Mouse (Mus musculus) forebrain, embryonic 15.5 days (tissue): ENCODE measurements around the gene Pnpla1. TPM values are rescaled to one million over a fixed set of nuclear protein-coding genes. Genes with fewer than 3 reads are reported as not detected.

Experiments used
- ATAC-seq: fragments of 200-750 bp; cut with Nextera tagmentation; replicated peaks from 2 replicates; pipeline ENCODE4 v1.8.0; 2017; ENCODE audit warnings: mild to moderate bottlenecking, moderate TSS enrichment, moderate library complexity
- H3K27ac ChIP-seq: fragments of 300-500 bp; sonication (generic); replicated peaks from 2 replicates; pipeline ENCODE4 v1.5.1; 2015; ENCODE audit warnings: mild to moderate bottlenecking, inconsistent platforms
- H3K27me3 ChIP-seq: fragments of 300-500 bp; sonication (generic); 2 replicates; pipeline ENCODE4 v1.6.1; 2015; ENCODE audit warnings: inconsistent platforms
- H3K36me3 ChIP-seq: fragments of 300-500 bp; sonication (generic); 2 replicates; pipeline ENCODE4 v1.6.1; 2015; ENCODE audit warnings: mild to moderate bottlenecking, inconsistent platforms
- H3K4me1 ChIP-seq: fragments of 300-500 bp; sonication (generic); 2 replicates; pipeline ENCODE4 v1.6.1; 2015; ENCODE audit warnings: inconsistent platforms
- H3K4me2 ChIP-seq: fragments of 300-500 bp; sonication (generic); replicated peaks from 2 replicates; pipeline ENCODE4 v1.6.1; 2015; ENCODE audit warnings: mild to moderate bottlenecking, inconsistent platforms
- H3K4me3 ChIP-seq: fragments of 300-500 bp; sonication (generic); 2 replicates; pipeline ENCODE4 v1.5.1; 2015; ENCODE audit warnings: mild to moderate bottlenecking, inconsistent platforms
- H3K9ac ChIP-seq: fragments of 300-500 bp; sonication (generic); replicated peaks from 2 replicates; pipeline ENCODE4 v1.6.1; 2015; ENCODE audit warnings: mild to moderate bottlenecking, inconsistent platforms
- H3K9me3 ChIP-seq: fragments of 300-500 bp; sonication (generic); 2 replicates; pipeline ENCODE4 v1.6.1; 2016; ENCODE audit warnings: inconsistent platforms
- WGBS: fragments of 180-500 bp; shearing (Covaris S2); methylation state at CpG from one replicate; pipeline ENCODE4 v1.1.7; 2015; ENCODE audit warnings: mixed read lengths; 5-methylcytosine and 5-hydroxymethylcytosine counted together
- polyA plus RNA-seq: library from polyadenylated mRNA; unstranded; fragments of >200 nt; fragmentation: Nextera tagmentation; extraction: Ambion mirVana; gene quantifications from 2 replicates; pipeline ENCODE4 v1.2.1, GENCODE M21; 2015

Gene Pnpla1
- polyA plus RNA-seq, 1 experiment from 2014 or later: not detected

DNA sequence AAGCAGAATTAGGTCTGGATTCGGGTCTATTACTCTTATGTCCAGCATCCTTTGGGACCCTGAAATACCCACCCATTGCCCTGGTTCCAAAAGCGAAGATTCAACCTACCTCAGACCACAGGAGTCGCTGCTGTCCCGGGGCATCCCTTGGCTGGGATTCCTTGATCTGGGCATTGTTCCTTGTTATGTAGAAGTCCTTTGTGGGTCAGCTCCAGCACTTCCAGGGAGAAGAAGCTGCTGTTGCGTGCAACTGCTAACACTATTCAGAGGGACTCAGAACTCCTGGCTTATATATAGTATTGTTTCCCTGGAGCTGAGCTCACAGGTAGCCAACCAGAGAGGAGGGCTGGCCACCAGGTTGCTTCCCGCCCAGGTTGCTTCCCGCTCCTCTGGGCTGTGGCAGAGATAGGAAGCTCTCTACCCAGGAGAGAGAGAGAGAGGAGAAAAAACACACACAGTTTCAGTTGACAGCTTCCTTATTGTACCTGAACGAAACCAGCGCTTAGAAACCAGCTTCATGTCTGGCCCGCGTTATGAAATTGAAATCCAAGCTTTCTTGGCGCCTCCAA, 56.9 kb downstream of the Pnpla1 start, which contains the start of gene 4930539E08Rik:
Gene 4930539E08Rik (minus strand): TSS at position 265 of the 569 bp plus-strand sequence.
- Histone ChIP-seq H3K9me3 (no peaks in the 10 kb centered on the region), H3K27me3 (no peaks in the 10 kb centered on the region), H3K4me3 (no peak within 1 kb of the TSS), H3K4me1 (no peaks in the 10 kb centered on the region), H3K4me2 (no peak within 1 kb of the TSS), H3K36me3 (no peaks in the 10 kb centered on the region), H3K9ac (no peak within 1 kb of the TSS), H3K27ac (no peak within 1 kb of the TSS)
- WGBS: 62% methylated on average over 12 of the region's 12 CpGs
- no peak for ATAC-seq

GRCm38 (mm10) chr17:28916520-28916919, 58.3 kb downstream of the Pnpla1 start:
- H3K9ac ChIP-seq: no peak overlapping the region
- H3K4me3 ChIP-seq: no peak overlapping the region
- no peaks in the 10 kb centered on the region for H3K27me3 ChIP-seq
- H3K9me3 ChIP-seq: no peaks in the 10 kb centered on the region
- no peaks in the 10 kb centered on the region for H3K36me3 ChIP-seq
- no peaks in the 10 kb centered on the region for H3K4me1 ChIP-seq
- no peak overlapping the region for H3K27ac ChIP-seq
- no peak overlapping the region for H3K4me2 ChIP-seq
- no peak for ATAC-seq
- WGBS: 81% methylated on average over 1 of the region's 1 CpGs

GRCm38 (mm10) chr17:28921086-28921485, 62.9 kb downstream of the Pnpla1 start:
- H3K27me3 ChIP-seq: no peaks in the 10 kb centered on the region
- WGBS: 69% methylated on average over 8 of the region's 8 CpGs
- no peak overlapping the region for H3K9ac ChIP-seq
- H3K36me3 ChIP-seq: no peaks in the 10 kb centered on the region
- H3K27ac ChIP-seq: no peak overlapping the region
- no peak overlapping the region for H3K4me3 ChIP-seq
- no peaks in the 10 kb centered on the region for H3K9me3 ChIP-seq
- no peak overlapping the region for H3K4me2 ChIP-seq
- no peak for ATAC-seq
- no peaks in the 10 kb centered on the region for H3K4me1 ChIP-seq

DNA sequence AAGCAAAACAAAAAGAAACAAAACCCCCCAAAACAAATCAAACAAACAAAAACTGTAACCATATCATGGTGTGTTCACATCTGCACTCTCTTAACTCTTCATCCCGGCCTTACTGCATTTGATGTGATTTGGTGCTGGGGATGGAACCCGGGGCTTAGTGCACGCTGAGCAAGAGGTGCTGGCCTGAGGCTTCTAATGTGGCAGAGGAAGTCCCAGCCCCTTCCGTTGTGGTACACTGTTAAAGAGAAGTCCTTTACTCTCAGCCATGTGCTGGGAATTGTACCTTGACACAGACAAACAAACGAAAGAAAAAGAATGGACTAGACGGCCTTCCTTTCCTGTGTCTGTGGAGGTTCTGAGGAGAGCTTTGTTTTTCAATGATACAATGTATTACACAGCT, 63.9 kb downstream of the Pnpla1 start:
- H3K4me1 ChIP-seq: no peaks in the 10 kb centered on the region
- H3K27ac ChIP-seq: no peak overlapping the region
- H3K4me2 ChIP-seq: no peak overlapping the region
- H3K27me3 ChIP-seq: no peaks in the 10 kb centered on the region
- H3K36me3 ChIP-seq: no peaks in the 10 kb centered on the region
- no peak overlapping the region for H3K4me3 ChIP-seq
- no peak overlapping the region for H3K9ac ChIP-seq
- WGBS: 76% methylated on average over 6 of the region's 6 CpGs
- no peaks in the 10 kb centered on the region for H3K9me3 ChIP-seq
- no peak for ATAC-seq

- Histone ChIP-seq H3K4me3 (no peak overlapping the region), H3K4me1 (peaks cover under 1% of the 10 kb centered on the region), H3K9me3 (no peaks in the 10 kb centered on the region), H3K4me2 (no peak overlapping the region), H3K9ac (no peak overlapping the region), H3K36me3 (no peaks in the 10 kb centered on the region), H3K27me3 (no peaks in the 10 kb centered on the region), H3K27ac (no peak overlapping the region)
- WGBS: 92% methylated on average over 8 of the region's 8 CpGs
- no peak for ATAC-seq
Observed at GRCm38 (mm10) chr17:28924957-28925595, 66.9 kb downstream of the Pnpla1 start.

- 15% methylated on average over 13 of the region's 13 CpGs for WGBS
- Histone ChIP-seq H3K4me1 (peaks cover 10% of the 10 kb centered on the region), H3K27ac (no peak overlapping the region), H3K4me2 (no peak overlapping the region), H3K4me3 (no peak overlapping the region), H3K36me3 (no peaks in the 10 kb centered on the region), H3K9me3 (no peaks in the 10 kb centered on the region), H3K9ac (0 out of 2 replicates have a peak overlapping the region, but pooled peaks have one; percentile 7), H3K27me3 (no peaks in the 10 kb centered on the region)
- no peak for ATAC-seq
Observed at GRCm38 (mm10) chr17:28926380-28926779, 68.2 kb downstream of the Pnpla1 start.

- Histone ChIP-seq H3K4me2 (no peak overlapping the region), H3K9me3 (no peaks in the 10 kb centered on the region), H3K27ac (no peak overlapping the region), H3K9ac (no peak overlapping the region), H3K4me3 (no peak overlapping the region), H3K36me3 (no peaks in the 10 kb centered on the region), H3K4me1 (peaks cover 10% of the 10 kb centered on the region), H3K27me3 (no peaks in the 10 kb centered on the region)
- 46% methylated on average over 15 of the region's 15 CpGs for WGBS
- ATAC-seq: no peak
Observed at GRCm38 (mm10) chr17:28926866-28927635, 68.8 kb downstream of the Pnpla1 start.

DNA sequence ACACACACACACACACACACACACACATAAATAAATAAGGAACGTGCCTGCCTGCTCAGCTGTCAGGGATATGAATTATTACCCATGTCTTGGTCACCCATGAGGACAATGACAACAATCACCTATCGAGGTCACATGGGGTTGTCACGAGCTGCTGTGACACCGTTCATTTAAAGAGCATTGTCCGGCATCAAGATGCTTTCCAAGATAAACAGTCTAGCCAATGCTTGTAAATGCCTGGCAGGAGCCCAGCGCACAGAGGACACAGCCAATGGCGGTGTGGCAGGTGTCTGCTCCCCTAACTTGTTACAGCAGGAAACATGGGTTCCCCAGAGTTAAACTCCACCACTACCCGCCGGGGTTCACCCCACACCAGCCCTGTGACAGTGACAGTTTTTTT, 69.8 kb downstream of the Pnpla1 start:
- no peaks in the 10 kb centered on the region for H3K9me3 ChIP-seq
- H3K4me2 ChIP-seq: no peak overlapping the region
- H3K27me3 ChIP-seq: no peaks in the 10 kb centered on the region
- no peak overlapping the region for H3K27ac ChIP-seq
- no peak overlapping the region for H3K9ac ChIP-seq
- H3K4me1 ChIP-seq: peaks cover 10% of the 10 kb centered on the region
- no peaks in the 10 kb centered on the region for H3K36me3 ChIP-seq
- WGBS: 90% methylated on average over 9 of the region's 9 CpGs
- no peak for ATAC-seq
- no peak overlapping the region for H3K4me3 ChIP-seq

DNA sequence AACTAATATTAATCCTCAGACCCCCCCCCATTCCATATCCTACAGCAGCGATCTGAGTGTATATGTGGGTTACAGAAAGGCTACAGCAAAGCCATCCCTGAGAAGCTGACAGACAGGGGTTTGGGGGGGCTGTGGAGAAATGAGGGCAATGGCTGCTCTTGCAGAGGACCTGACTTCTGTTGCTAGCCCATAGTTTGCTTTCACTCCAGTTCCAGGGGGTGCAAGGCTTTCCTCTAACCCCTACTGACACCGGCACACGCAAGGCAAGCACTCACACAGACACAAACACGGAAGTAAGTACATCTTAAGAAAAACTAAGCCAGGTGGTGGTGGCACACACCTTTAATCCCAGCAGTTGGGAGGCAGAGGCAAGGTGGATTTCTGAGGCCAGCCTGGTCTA, 71.2 kb downstream of the Pnpla1 start:
- H3K4me1 ChIP-seq: peaks cover 10% of the 10 kb centered on the region
- no peaks in the 10 kb centered on the region for H3K27me3 ChIP-seq
- WGBS: 93% methylated on average over 4 of the region's 4 CpGs
- ATAC-seq: no peak
- no peak overlapping the region for H3K9ac ChIP-seq
- H3K36me3 ChIP-seq: no peaks in the 10 kb centered on the region
- no peak overlapping the region for H3K4me3 ChIP-seq
- H3K9me3 ChIP-seq: no peaks in the 10 kb centered on the region
- H3K4me2 ChIP-seq: no peak overlapping the region
- H3K27ac ChIP-seq: no peak overlapping the region

- Histone ChIP-seq H3K4me3 (no peak overlapping the region), H3K4me1 (peaks cover 10% of the 10 kb centered on the region), H3K9me3 (no peaks in the 10 kb centered on the region), H3K27me3 (no peaks in the 10 kb centered on the region), H3K27ac (peak overlapping the region; percentile 35), H3K9ac (no peak overlapping the region), H3K4me2 (peak overlapping the region; percentile 11), H3K36me3 (no peaks in the 10 kb centered on the region)
- WGBS: 27% methylated on average over 14 of the region's 14 CpGs
- ATAC-seq: 0 out of 2 replicates have a peak, but pooled peaks have one; percentile 58
Observed at GRCm38 (mm10) chr17:28930392-28931074, 72.3 kb downstream of the Pnpla1 start.

DNA sequence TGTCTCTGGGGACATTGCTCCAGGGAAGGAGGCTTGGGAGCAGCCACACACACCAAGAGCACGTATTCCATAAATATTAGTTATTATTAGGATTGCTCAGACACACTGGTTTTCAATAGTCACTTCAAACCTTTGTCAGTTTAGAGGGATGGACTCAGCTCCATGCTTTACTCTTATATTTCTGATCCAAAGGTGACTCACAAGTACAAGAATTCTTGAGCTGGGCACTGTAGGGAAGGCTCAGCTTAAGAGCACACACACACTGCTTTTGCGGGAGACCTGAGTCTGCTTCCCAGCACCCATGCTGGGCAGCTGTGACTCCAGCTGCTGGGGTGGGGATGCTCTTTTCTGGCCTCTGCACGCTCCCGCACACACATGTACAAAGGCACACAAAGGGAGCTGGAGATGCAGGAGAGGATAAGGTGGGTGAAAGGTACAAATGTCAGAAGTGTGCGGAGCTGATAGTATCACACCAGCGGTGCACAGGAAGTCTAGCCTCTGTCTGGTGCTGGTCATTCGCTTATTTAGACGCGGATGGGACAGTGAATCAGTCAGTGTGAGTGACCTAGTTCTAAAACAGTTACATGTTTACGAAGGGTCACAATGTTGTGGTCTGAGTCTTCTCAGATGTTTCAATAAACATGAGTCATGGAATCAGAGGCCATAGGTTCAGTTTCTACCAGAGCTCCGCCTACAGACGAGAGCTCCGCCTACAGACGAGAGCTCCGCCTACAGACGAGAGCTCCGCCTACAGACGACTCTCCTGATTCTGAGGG, 73.4 kb downstream of the Pnpla1 start:
- WGBS: 92% methylated on average over 18 of the region's 18 CpGs
- Histone ChIP-seq H3K4me1 (peaks cover 10% of the 10 kb centered on the region), H3K36me3 (no peaks in the 10 kb centered on the region), H3K27ac (no peak overlapping the region), H3K27me3 (no peaks in the 10 kb centered on the region), H3K9me3 (no peaks in the 10 kb centered on the region), H3K9ac (no peak overlapping the region), H3K4me2 (no peak overlapping the region), H3K4me3 (no peak overlapping the region)
- no peak for ATAC-seq
